Mouse (Mus musculus): ENCODE measurements around the gene Lsp1. TPM values are rescaled to one million over a fixed set of nuclear protein-coding genes. Genes with fewer than 3 reads are reported as not detected.

Gene Lsp1
- polyA plus RNA-seq, 1 experiment from 2014 or later, result 161 TPM

- Histone ChIP-seq H3K4me2 (ENCODE audit: low read length) (no peak overlapping the region), H3K36me3 (ENCODE audit: insufficient read depth, low read length) (peaks cover 9% of the 10 kb centered on the region), H3K9me3 (replicated peaks; ENCODE audit: low read length) (no peaks in the 10 kb centered on the region), H3K27ac (peak overlapping the region; percentile 27), H3K4me3 (replicated peaks; ENCODE audit: low read depth, low read length) (no peak overlapping the region), H3K27me3 (ENCODE audit: insufficient read depth, low read length) (no peaks in the 10 kb centered on the region), H3K4me1 (replicated peaks; ENCODE audit: insufficient read depth, low read length) (peaks cover 25% of the 10 kb centered on the region), H3K9ac (ENCODE audit: low read depth, low read length) (no peak overlapping the region)
- peak; percentile 69 for ATAC-seq (replicated peaks; ENCODE audit: low FRiP score, low read depth)
- peak; percentile 90 for DNase-seq (ENCODE audit: low spot score)
- 8% methylated on average over 11 of the region's 11 CpGs for WGBS
- no peak for TF ChIP-seq CTCF (IDR thresholded peaks at IDR 0.05; ENCODE audit: low read depth)
These were observed 82.2 kb downstream of the Lsp1 start for GRCm38 (mm10) chr7:142542771-142543303.

Other genes starting within 250 kb of the Lsp1 start
- not detected in 2 replicates for gene Gm7579, start 248.9 kb upstream of the Lsp1 start, polyA plus RNA-seq (2015; fragmentation: Nextera tagmentation; extraction: Ambion mirVana)
- not detected in 2 replicates for gene Krtap5-5, start 230.8 kb upstream of the Lsp1 start, polyA plus RNA-seq (2015; fragmentation: Nextera tagmentation; extraction: Ambion mirVana)
- not detected in 2 replicates for gene Gm40460, start 219.7 kb upstream of the Lsp1 start, polyA plus RNA-seq (2015; fragmentation: Nextera tagmentation; extraction: Ambion mirVana)
- not detected in 2 replicates for gene Gm2431, start 202.5 kb upstream of the Lsp1 start, polyA plus RNA-seq (2015; fragmentation: Nextera tagmentation; extraction: Ambion mirVana)
- not detected in 2 replicates for gene Gm4559, start 186.4 kb upstream of the Lsp1 start, polyA plus RNA-seq (2015; fragmentation: Nextera tagmentation; extraction: Ambion mirVana)
- gene Krtap5-1, start 163.7 kb upstream of the Lsp1 start, polyA plus RNA-seq (2015; fragmentation: Nextera tagmentation; extraction: Ambion mirVana), result not detected in 2 replicates
- gene Krtap5-4, start 157.3 kb upstream of the Lsp1 start, polyA plus RNA-seq (2015; fragmentation: Nextera tagmentation; extraction: Ambion mirVana), result not detected in 2 replicates
- 3.6 and 3.9 TPM in 2 replicates for gene Ifitm10, start 87.1 kb upstream of the Lsp1 start, polyA plus RNA-seq (2015; fragmentation: Nextera tagmentation; extraction: Ambion mirVana)
- gene Gm49369, start 78.1 kb upstream of the Lsp1 start, polyA plus RNA-seq (2015; fragmentation: Nextera tagmentation; extraction: Ambion mirVana), result not detected in 2 replicates
- gene Ctsd, start 72.8 kb upstream of the Lsp1 start, polyA plus RNA-seq (2015; fragmentation: Nextera tagmentation; extraction: Ambion mirVana), result 575 and 586 TPM in 2 replicates
- gene Syt8, start 26.0 kb upstream of the Lsp1 start, polyA plus RNA-seq (2015; fragmentation: Nextera tagmentation; extraction: Ambion mirVana), result 2.5 and 4.8 TPM in 2 replicates
- gene Tnni2, start 19.0 kb upstream of the Lsp1 start, polyA plus RNA-seq (2015; fragmentation: Nextera tagmentation; extraction: Ambion mirVana), result 2.2 and 3.0 TPM in 2 replicates
- gene Tnnt3, start 38.0 kb downstream of the Lsp1 start, polyA plus RNA-seq (2015; fragmentation: Nextera tagmentation; extraction: Ambion mirVana), result 3.4 TPM in 2 replicates
- gene Mrpl23, start 71.9 kb downstream of the Lsp1 start, polyA plus RNA-seq (2015; fragmentation: Nextera tagmentation; extraction: Ambion mirVana), result 21.3 and 22.6 TPM in 2 replicates
- gene Igf2, start 206.0 kb downstream of the Lsp1 start, polyA plus RNA-seq (2015; fragmentation: Nextera tagmentation; extraction: Ambion mirVana), result 297 and 337 TPM in 2 replicates
- gene Gm49394, start 209.1 kb downstream of the Lsp1 start, polyA plus RNA-seq (2015; fragmentation: Nextera tagmentation; extraction: Ambion mirVana), result not detected in 2 replicates